Mouse (Mus musculus) embryonic facial prominence, embryonic 15.5 days (tissue): ENCODE results near the gene Gas2l3. TPM values are rescaled to one million over a fixed set of nuclear protein-coding genes. Genes with fewer than 3 reads are reported as not detected.

Experiments
- ATAC-seq: fragments of 200-750 bp; cut with Nextera tagmentation; 2 replicates; pipeline ENCODE4 v1.8.0; 2017; ENCODE audit warnings: low read depth, moderate TSS enrichment; ENCODE audit not compliant: insufficient number of reproducible peaks, low FRiP score, low TSS enrichment
- H3K27ac ChIP-seq: fragments of 300-500 bp; sonication (generic); replicated peaks from 2 replicates; pipeline ENCODE4 v1.5.1; 2015; ENCODE audit warnings: mild to moderate bottlenecking, inconsistent platforms
- H3K27me3 ChIP-seq: fragments of 300-500 bp; sonication (generic); 2 replicates; pipeline ENCODE4 v1.6.1; 2015; ENCODE audit warnings: inconsistent platforms
- H3K36me3 ChIP-seq: fragments of 300-500 bp; sonication (generic); 2 replicates; pipeline ENCODE4 v1.6.1; 2015; ENCODE audit warnings: mild to moderate bottlenecking, inconsistent platforms
- H3K4me1 ChIP-seq: fragments of 300-500 bp; sonication (generic); 2 replicates; pipeline ENCODE4 v1.6.1; 2015; ENCODE audit warnings: inconsistent platforms
- H3K4me2 ChIP-seq: fragments of 300-500 bp; sonication (generic); replicated peaks from 2 replicates; pipeline ENCODE4 v1.6.1; 2015; ENCODE audit warnings: mild to moderate bottlenecking, inconsistent platforms
- H3K4me3 ChIP-seq: fragments of 300-500 bp; sonication (generic); replicated peaks from 2 replicates; pipeline ENCODE4 v1.5.1; 2015; ENCODE audit warnings: mild to moderate bottlenecking, inconsistent platforms
- H3K9ac ChIP-seq: fragments of 300-500 bp; sonication (generic); 2 replicates; pipeline ENCODE4 v1.6.1; 2015; ENCODE audit warnings: inconsistent platforms
- H3K9me3 ChIP-seq: fragments of 300-500 bp; sonication (generic); replicated peaks from 2 replicates; pipeline ENCODE4 v1.6.1; 2016; ENCODE audit warnings: inconsistent platforms
- WGBS: fragments of 180-500 bp; shearing (Covaris S2); methylation state at CpG from one replicate; pipeline ENCODE4 v1.1.7; 2015; 5-methylcytosine and 5-hydroxymethylcytosine counted together
- polyA plus RNA-seq: library from polyadenylated mRNA; unstranded; fragments of >200 nt; fragmentation: Nextera tagmentation; extraction: Ambion mirVana; gene quantifications from 2 replicates; pipeline ENCODE4 v1.2.1, GENCODE M21; 2015

Gene Gas2l3
- polyA plus RNA-seq, 1 experiment from 2014 or later, result 13.7 TPM

DNA sequence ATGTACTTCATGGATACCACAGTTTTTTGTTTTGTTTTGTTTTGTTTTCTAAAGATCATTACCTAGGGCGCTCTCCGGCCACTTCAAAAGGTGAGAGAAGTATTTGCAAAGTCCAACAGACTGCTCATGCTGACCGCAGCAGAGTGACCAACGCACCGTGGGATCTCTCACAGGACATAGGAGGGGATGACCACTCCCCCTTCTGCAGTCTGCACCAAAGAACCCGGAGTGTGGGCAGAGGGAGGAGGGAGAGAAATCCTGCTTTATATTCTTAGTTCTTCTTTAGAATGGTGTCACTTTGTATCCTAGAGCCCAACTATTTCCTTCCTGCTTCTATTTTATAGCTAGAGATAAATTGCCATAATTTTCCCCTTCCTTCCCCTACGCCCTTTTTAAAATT lies 48.4 kb downstream of the Gas2l3 start:
- no peaks in the 10 kb centered on the region for H3K9me3 ChIP-seq
- WGBS, result 40% methylated on average over 7 of the region's 7 CpGs
- H3K4me3 ChIP-seq, result no peak overlapping the region
- H3K4me1 ChIP-seq, result peaks cover 4% of the 10 kb centered on the region; the same call in 1 of the 2 replicates
- H3K4me2 ChIP-seq, result no peak overlapping the region
- no peaks in the 10 kb centered on the region for H3K36me3 ChIP-seq
- no peak for ATAC-seq
- H3K27ac ChIP-seq, result no peak overlapping the region
- H3K9ac ChIP-seq, result no peak overlapping the region
- H3K27me3 ChIP-seq, result no peaks in the 10 kb centered on the region

DNA sequence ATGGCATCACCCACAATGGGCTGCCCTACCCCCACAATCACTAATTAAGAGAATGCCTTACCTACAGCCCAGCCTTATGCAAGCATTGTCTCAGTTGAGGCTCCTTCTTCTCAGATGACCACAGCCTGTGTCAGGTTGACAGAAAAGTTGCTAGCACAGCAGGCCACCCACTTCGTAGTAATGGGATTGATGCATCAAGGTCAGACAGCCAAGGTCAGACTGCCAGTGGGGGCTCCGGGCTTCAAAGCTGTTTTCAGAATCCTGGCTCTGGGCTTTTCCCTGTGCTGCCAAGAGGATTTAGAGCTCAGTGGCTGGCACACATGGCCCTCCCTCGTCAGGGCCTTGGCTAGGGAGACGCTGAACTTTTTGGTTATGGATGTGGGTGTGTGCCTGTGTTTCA lies 51.1 kb downstream of the Gas2l3 start:
- no peak overlapping the region for H3K4me3 ChIP-seq
- 47% methylated on average over 4 of the region's 4 CpGs for WGBS
- peaks cover 4% of the 10 kb centered on the region; the same call in 1 of the 2 replicates for H3K4me1 ChIP-seq
- H3K9me3 ChIP-seq, result no peaks in the 10 kb centered on the region
- no peaks in the 10 kb centered on the region for H3K27me3 ChIP-seq
- no peak overlapping the region for H3K9ac ChIP-seq
- no peak overlapping the region for H3K4me2 ChIP-seq
- no peaks in the 10 kb centered on the region for H3K36me3 ChIP-seq
- no peak overlapping the region for H3K27ac ChIP-seq
- no peak for ATAC-seq

DNA sequence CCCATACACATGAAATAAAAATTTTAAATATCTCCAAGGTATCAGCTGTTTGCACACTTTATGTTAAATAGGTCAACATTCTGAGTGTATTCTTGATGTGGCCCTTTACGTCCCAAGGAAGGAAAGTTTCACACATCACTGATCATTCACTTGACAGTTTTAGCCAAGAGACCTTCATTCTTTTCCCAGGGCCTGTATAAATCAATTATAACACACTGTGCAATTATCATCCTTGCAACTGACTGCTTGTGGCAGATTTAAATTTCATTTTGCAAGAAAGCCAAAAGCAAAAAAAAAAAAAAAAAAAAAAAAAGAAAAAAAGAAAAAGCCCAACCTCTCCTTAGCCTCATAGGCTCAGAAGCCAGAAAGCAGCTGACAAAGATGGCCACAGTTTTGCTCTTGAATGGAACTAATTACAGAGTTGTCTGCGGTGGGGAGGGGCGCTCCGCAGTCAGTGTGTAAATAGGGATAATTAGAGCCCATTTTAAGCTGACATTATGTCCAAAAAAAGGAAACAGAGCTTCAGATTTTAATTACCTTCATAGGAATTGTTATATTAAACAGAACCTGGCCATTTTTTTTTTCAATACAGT lies 52.1 kb downstream of the Gas2l3 start:
- no peaks in the 10 kb centered on the region for H3K27me3 ChIP-seq
- H3K4me3 ChIP-seq, result no peak overlapping the region
- H3K27ac ChIP-seq, result no peak overlapping the region
- H3K9ac ChIP-seq, result no peak overlapping the region
- peaks cover 4% of the 10 kb centered on the region; the same call in 1 of the 2 replicates for H3K4me1 ChIP-seq
- 49% methylated on average over 4 of the region's 4 CpGs for WGBS
- no peaks in the 10 kb centered on the region for H3K36me3 ChIP-seq
- H3K4me2 ChIP-seq, result no peak overlapping the region
- H3K9me3 ChIP-seq, result no peaks in the 10 kb centered on the region
- ATAC-seq, result no peak

DNA sequence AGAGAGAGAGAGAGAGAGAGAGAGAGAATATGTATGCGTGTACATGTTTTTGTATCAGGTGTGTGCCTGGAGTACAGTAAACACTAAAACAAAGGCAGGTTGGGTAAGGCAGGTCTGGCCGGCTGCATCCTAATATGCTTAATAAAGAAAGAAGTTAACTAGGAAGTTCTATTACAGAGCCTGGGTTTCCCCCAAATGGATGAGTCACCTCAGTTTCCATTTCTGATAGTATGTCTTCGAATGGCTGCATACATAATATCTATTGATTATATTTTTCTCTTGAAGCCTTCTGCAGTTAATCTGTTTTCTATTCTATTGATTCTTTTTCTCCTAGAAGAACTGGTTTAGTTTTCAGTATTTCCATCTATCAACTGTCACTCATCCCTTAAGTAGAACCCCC lies 57.3 kb downstream of the Gas2l3 start:
- H3K36me3 ChIP-seq, result no peaks in the 10 kb centered on the region

DNA sequence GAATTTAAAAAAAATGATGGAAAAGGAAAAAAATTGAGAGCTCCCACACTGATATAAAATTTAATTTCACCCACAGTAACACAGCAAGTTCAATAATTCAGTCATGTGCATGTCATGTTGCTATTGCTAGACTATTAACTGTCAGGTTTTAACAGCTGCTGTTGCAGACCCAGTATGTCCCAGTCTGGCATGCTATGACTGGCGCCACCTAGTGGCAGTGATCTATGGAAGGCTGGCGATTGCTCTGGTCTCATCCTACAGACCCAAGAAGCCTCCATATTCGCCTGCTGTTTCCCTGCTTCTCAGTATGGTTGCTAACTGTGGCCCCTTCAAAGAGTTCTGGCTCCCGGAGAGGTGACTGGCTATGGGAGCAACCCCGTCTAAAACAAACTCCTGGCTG lies 60.3 kb downstream of the Gas2l3 start:
- H3K27ac ChIP-seq, result no peak overlapping the region
- H3K9ac ChIP-seq, result no peak overlapping the region
- H3K4me3 ChIP-seq, result no peak overlapping the region
- H3K27me3 ChIP-seq, result no peaks in the 10 kb centered on the region
- 6% methylated on average over 5 of the region's 5 CpGs for WGBS
- H3K36me3 ChIP-seq, result no peaks in the 10 kb centered on the region
- ATAC-seq, result no peak
- H3K9me3 ChIP-seq, result no peaks in the 10 kb centered on the region
- no peaks in the 10 kb centered on the region for H3K4me1 ChIP-seq
- H3K4me2 ChIP-seq, result no peak overlapping the region

More for the DNA sequence above, 57.3 kb downstream of the Gas2l3 start:
- no peak overlapping the region for H3K27ac ChIP-seq
- no peaks in the 10 kb centered on the region for H3K4me1 ChIP-seq
- ATAC-seq, result no peak
- no peaks in the 10 kb centered on the region for H3K9me3 ChIP-seq
- no peak overlapping the region for H3K4me3 ChIP-seq
- 80% methylated on average over 3 of the region's 3 CpGs for WGBS
- H3K27me3 ChIP-seq, result no peaks in the 10 kb centered on the region
- H3K4me2 ChIP-seq, result no peak overlapping the region
- H3K9ac ChIP-seq, result no peak overlapping the region

DNA sequence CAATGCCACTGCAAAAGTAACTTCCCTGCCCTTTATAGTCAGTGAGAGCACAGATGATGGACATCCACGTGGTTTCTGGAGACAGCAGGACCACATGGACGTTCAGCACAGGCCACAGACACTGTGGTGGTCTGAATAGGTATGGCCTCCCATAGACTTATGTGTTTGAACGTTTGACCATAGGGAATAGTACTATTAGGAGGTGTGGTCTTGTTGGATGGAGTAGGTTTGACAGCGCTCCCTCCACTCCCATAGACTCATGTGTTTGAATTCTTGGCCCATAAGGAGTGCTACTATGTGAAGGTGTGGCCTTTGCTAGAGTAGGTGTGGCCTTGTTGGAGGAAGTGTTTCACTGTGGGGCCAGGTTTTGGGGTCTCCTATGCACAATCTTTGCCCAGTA lies 66.0 kb downstream of the Gas2l3 start:
- WGBS, result 68% methylated on average over 4 of the region's 4 CpGs
- ATAC-seq, result no peak
- no peak overlapping the region for H3K9ac ChIP-seq
- H3K27ac ChIP-seq, result no peak overlapping the region
- H3K36me3 ChIP-seq, result no peaks in the 10 kb centered on the region
- no peaks in the 10 kb centered on the region for H3K27me3 ChIP-seq
- H3K4me2 ChIP-seq, result no peak overlapping the region
- no peaks in the 10 kb centered on the region for H3K4me1 ChIP-seq
- no peak overlapping the region for H3K4me3 ChIP-seq
- no peaks in the 10 kb centered on the region for H3K9me3 ChIP-seq

DNA sequence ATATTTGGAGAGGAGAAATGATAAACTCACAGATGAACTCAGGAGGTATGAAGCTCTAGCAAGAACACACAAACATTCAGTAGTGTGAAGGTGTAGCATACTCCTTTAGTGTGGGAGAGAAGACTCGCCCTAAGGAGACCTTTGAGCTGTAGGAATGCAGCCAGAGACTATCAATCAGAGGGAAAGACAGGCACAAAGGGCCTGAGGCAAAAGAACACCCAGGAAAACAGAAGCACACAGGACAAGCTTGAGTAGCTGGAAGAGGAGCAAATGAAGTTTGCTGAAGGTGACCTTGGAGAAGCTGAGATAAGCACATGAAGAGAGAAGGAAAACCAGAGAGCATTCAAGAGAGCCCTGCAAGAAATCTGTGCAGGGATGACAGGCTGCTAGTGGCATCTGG lies 73.7 kb downstream of the Gas2l3 start:
- no peak for ATAC-seq
- H3K9ac ChIP-seq, result no peak overlapping the region
- no peak overlapping the region for H3K27ac ChIP-seq
- H3K9me3 ChIP-seq, result no peaks in the 10 kb centered on the region
- no peaks in the 10 kb centered on the region for H3K36me3 ChIP-seq
- H3K27me3 ChIP-seq, result no peaks in the 10 kb centered on the region
- no peak overlapping the region for H3K4me2 ChIP-seq
- no peaks in the 10 kb centered on the region for H3K4me1 ChIP-seq
- H3K4me3 ChIP-seq, result no peak overlapping the region
- 34% methylated on average over 1 of the region's 1 CpGs for WGBS

DNA sequence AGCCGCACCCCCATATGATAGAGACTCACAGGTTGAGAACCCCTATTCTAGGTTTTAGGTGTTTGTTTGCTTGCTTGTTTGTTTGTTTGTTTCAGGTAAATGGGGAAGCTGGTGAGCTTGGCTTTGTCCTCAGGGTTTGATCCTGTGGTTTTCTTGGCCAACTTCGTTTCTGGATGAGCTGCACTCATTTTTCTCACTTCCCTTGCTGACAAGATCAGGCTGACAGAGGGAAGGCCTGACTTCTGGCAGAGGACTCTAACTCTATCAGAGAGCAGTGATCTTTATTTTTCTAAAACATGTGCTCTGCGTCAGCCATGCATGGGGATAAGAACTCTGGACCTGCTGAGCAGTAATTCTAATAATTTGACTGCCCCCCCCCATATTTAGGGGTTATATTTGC lies 84.8 kb downstream of the Gas2l3 start:
- H3K4me1 ChIP-seq, result no peaks in the 10 kb centered on the region
- no peak overlapping the region for H3K9ac ChIP-seq
- H3K9me3 ChIP-seq, result no peaks in the 10 kb centered on the region
- no peaks in the 10 kb centered on the region for H3K27me3 ChIP-seq
- H3K36me3 ChIP-seq, result no peaks in the 10 kb centered on the region
- H3K4me3 ChIP-seq, result no peak overlapping the region
- ATAC-seq, result no peak
- 81% methylated on average over 3 of the region's 3 CpGs for WGBS
- H3K4me2 ChIP-seq, result no peak overlapping the region
- no peak overlapping the region for H3K27ac ChIP-seq

Other genes starting within 250 kb of the Gas2l3 start
- 0.63 and 0.65 TPM in 2 replicates for gene Ano4, start 99.2 kb downstream of the Gas2l3 start, polyA plus RNA-seq
- not detected in 2 replicates for gene Nr1h4, start 89.6 kb upstream of the Gas2l3 start, polyA plus RNA-seq
- 0.17 and 0.27 TPM in 2 replicates for gene Slc17a8, start 177.3 kb upstream of the Gas2l3 start, polyA plus RNA-seq
- 6.5 and 7.5 TPM in 2 replicates for gene Scyl2, start 242.3 kb upstream of the Gas2l3 start, polyA plus RNA-seq